Mouse (Mus musculus): Measurements from ENCODE around the gene BC030867. TPM values are rescaled to one million over a fixed set of nuclear protein-coding genes. Genes with fewer than 3 reads are reported as not detected.

BC030867 gene
- total RNA-seq (2021) = under 1 TPM; 0.66 to 0.76 TPM
- long read RNA-seq, experiment 1, partial matches to known transcripts = 1 of 2 reads
- long read RNA-seq, experiment 1, other reads (novel, unspliced or antisense) = 1 of 2 reads
- long read RNA-seq, experiment 2 = 0 reads

- DNase-seq = peak; percentile 90 to 93
Observed at GRCm38 (mm10) chr11:102248630-102249230, at the start of gene BC030867. Gene BC030867 (plus strand): TSS chr11:102248882.

GRCm38 (mm10) chr11:102199856-102200255 lies 48.8 kb upstream of the BC030867 start:
- no peak for DNase-seq

GRCm38 (mm10) chr11:102201408-102201821 lies 47.3 kb upstream of the BC030867 start:
- no peak for DNase-seq

GRCm38 (mm10) chr11:102206481-102206880 lies 42.2 kb upstream of the BC030867 start:
- DNase-seq = no peak

DNA sequence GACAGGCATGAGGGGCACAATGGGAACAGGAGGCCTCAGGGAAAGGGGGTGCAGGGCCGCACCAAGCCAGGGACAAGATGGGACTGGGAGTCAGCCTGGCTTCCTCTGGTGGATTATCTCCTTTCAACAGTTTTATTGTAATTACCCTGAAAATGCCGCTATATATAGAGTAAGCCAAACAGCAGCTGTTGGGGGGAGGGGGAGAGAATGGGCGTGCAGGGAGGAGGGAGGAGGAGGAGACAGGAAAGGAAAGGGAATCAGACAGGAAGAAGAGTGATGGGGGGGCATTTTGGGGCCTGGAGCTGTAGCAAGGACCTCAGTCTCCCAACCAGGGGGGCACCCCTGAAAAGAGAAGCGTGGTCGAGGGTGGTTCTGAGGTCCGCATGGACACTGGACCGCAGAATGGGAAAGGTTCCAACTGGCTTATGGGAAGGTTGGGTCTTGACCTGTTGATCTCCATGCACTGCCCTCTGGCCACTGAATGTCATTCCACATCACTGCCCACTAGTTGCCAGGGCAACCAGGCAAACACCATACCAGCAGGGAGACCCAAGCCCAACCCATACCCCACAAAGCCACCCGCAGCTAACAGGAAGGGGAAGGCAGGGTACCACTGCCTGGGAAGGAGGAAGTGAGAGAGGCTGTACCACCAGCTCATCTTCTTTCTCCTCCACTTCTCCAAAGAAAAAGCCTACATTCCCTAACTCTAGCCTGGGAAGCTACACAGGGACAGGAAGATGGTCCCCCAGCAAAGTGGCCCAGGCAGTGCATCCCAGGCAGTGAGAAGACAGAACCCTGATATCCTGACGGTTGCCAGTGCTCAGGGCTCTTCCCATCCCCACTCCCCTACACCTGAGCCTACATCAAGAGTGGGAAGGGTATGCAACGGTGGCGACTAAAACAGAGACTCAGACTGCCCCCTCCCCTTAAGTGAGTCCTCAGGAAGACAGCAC lies 40.6 kb upstream of the BC030867 start:
- no peak for DNase-seq

- DNase-seq = peak in 1 of 2 experiments; percentile 2
Observed at GRCm38 (mm10) chr11:102208846-102209245, 39.8 kb upstream of the BC030867 start.

DNA sequence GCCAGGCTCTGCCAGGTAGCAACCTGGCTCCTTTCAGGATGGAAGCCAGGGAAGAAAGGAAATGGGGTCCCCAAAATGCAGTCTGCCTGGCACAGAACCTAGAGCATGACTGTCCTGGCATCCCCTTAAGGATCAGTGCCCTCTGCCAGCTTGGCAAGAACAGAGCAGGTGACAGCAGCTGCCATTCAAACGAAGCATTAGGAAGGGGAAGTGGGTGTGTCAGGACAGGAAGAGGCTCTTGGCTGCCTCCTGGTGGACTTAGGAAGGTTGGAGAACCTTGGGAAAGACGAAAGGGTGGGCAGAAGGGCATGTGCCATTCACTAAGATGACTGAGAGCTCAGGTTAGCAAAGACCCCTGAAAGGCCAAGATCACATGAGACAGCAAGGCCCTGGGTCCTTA lies 38.9 kb upstream of the BC030867 start:
- DNase-seq = peak in 1 of 2 experiments; percentile 25

DNA sequence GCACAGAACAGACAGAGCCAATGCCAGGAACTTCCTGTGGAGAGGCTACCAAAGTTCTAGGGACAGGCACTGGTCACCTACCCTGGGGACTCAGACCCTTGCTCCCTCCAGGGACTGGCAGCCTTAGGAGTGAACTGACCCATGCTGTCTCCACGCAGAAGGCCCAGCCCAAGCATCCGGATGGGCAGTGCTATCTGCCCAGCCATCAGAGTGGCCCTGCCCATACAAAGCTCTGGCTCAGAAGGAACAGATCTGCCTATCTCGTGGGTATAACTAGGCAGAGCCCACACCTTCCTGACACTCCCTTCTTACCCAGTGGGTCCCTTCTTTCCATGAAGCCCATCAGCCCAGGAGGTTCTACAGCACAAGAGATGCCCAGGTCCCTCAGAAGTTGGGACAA lies 38.5 kb upstream of the BC030867 start:
- peak in 1 of 2 experiments; percentile 0 for DNase-seq

DNA sequence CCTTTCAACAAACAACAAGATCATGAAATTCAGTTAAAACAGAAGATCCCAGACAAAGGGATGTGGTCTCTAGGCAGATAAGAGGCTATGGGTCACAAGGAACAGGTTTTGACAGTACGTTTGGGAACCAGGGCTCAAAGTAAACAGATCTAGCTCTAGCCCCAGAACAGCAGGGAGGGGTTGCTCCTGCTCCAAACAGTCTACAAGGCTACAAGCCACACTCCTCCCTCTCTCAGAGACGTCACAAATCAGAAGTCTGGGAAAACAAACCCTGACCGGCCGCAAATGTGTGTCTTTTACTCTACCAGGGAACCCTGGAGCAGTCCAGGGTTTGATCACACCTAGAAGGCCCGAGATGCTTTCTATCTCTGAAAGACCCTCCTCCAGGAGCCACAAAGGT lies 37.7 kb upstream of the BC030867 start:
- DNase-seq = peak in 1 of 2 experiments; percentile 1

DNA sequence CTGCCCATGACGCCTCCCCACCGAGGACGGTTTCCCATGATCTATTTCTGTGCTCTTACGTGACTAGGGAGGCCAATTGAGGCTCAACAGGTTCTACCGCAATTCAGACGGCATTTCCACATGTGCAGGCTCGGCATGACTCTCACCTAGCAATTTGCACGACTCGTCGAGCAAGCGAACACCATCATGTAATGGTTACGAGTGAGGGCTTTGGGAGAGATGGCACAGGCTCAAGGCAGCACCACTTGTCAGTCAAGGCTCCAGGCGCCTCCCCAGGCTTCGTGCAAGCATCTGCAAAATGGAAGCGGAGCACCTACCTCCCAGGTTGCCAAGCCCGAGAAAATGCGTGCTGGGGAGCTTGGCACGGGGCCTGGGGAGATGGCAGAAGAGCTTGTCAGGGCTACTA lies 36.7 kb upstream of the BC030867 start:
- peak in 1 of 2 experiments; percentile 33 for DNase-seq

- no peak for DNase-seq
Observed at GRCm38 (mm10) chr11:102214430-102215156, 34.1 kb upstream of the BC030867 start.

- DNase-seq = no peak
Observed at GRCm38 (mm10) chr11:102215511-102215910, 33.2 kb upstream of the BC030867 start.

DNA sequence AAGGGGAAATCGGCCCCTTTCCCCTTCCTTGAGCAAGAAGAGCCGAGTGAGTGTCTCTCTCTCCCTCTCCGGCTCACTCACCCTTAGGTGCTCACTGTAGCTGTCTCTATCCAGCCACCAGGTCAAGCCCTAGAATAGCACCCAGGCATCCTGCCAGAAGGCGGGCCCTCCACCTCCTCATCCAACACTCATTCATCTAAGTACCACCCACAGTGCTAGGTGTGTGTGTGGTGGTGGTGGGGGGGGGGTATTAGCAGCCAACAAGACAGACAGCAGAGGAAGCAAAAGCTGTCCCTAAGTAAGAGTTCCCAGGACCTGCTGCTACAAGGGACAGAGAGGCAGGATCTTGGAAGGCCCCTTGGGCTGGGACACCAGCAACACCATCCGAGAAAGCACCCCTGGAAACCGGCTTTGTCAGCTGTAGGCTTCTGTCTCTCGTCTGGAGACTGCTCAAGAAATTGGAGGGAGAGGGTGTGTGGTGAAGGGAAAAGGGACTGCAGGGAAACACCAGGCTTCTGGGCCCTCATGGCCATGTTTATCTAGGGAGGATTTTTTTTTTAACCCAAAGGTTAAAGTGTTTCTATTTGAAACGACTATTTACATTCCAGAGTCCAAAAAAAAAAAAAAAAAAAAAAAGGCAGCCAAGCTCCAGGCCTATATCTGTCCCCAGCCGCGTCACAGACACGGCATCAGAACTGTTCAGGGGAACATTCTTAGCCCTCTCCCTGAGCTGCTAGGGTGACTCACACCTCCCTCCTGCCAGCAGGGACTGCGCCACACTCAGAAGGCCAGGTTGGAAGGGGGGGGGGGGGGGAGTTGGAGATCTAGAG lies 32.4 kb upstream of the BC030867 start:
- peak; percentile 81 to 84 for DNase-seq

- DNase-seq = no peak
Observed at GRCm38 (mm10) chr11:102216886-102217240, 31.8 kb upstream of the BC030867 start.

GRCm38 (mm10) chr11:102217396-102217795 lies 31.3 kb upstream of the BC030867 start:
- peak in 1 of 2 experiments; percentile 34 for DNase-seq

GRCm38 (mm10) chr11:102217876-102218430 lies 30.7 kb upstream of the BC030867 start:
- DNase-seq = no peak

- DNase-seq = peak; percentile 97 to 99
Observed at GRCm38 (mm10) chr11:102218783-102219182, 29.9 kb upstream of the BC030867 start.

- DNase-seq = peak in 1 of 2 experiments; percentile 46
Observed at GRCm38 (mm10) chr11:102219247-102219993, 29.3 kb upstream of the BC030867 start.

DNA sequence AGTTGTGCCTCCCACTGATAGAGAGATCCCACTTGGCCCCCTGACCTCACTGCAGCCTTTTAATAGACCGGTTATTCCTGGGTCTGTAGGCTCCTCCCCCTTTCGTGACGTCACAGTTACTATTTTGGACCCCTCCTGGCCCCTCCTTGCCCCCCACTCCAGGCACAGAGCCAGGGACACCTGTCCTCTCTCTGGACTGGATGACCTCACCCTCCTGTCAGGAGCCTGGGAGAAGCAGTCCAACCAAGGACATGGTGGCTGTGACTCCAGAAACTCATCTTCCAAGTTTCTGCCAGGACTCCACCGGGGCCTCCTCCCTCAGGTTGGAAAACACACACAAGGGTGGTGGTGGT lies 28.7 kb upstream of the BC030867 start:
- DNase-seq = peak; percentile 67 to 81

DNA sequence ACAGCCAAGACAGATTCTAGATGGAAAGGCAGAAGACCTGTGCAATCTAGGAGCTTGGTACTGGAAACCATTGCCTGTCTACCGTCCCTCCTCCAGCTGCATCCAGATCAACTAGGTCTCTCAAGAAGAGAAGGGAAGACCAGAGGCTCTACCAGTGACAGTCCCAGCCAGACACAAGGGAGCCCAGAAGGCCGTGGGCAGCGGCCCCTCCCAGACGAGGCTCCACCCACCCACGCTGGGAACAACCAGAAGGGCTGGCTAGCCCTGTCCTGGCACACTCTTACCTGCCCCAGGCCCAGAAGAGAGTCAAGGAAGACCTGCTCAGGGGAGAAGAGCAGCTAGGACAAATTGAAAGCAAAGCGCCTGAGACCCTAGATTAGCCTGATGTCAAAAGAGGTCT lies 28.2 kb upstream of the BC030867 start:
- peak; percentile 48 to 64 for DNase-seq
